Mouse (Mus musculus) stomach, embryonic 14.5 days (tissue): Measurements from ENCODE around the gene Sema3e. TPM values are rescaled to one million over a fixed set of nuclear protein-coding genes. Genes with fewer than 3 reads are reported as not detected.

Experiments used
- ATAC-seq: fragments of 200-750 bp; cut with Nextera tagmentation; 2 replicates; pipeline ENCODE4 v1.8.0; 2017; ENCODE audit warnings: low read depth, moderate TSS enrichment; ENCODE audit not compliant: insufficient number of reproducible peaks, insufficient read depth, low FRiP score
- H3K27ac ChIP-seq: fragments of 300-500 bp; sonication (generic); 2 replicates; pipeline ENCODE4 v1.5.1; 2014; ENCODE audit warnings: mild to moderate bottlenecking, low read length, moderate library complexity, mixed read lengths
- H3K27me3 ChIP-seq: fragments of 300-500 bp; sonication (generic); 2 replicates; pipeline ENCODE4 v1.6.1; 2014; ENCODE audit warnings: low read length, control low read depth, mixed read lengths; ENCODE audit not compliant: control insufficient read depth, insufficient read depth
- H3K36me3 ChIP-seq: fragments of 300-500 bp; sonication (generic); 2 replicates; pipeline ENCODE4 v1.6.1; 2014; ENCODE audit warnings: mild to moderate bottlenecking, control low read depth, low read length, moderate library complexity, mixed read lengths; ENCODE audit not compliant: control insufficient read depth, insufficient read depth
- H3K4me1 ChIP-seq: fragments of 300-500 bp; sonication (generic); 2 replicates; pipeline ENCODE4 v1.6.1; 2014; ENCODE audit warnings: low read length, control low read depth, mixed read lengths; ENCODE audit not compliant: control insufficient read depth, insufficient read depth
- H3K4me2 ChIP-seq: fragments of 300-500 bp; sonication (generic); replicated peaks from 2 replicates; pipeline ENCODE4 v1.6.1; 2014; ENCODE audit warnings: low read depth, low read length, control low read depth
- H3K4me3 ChIP-seq: fragments of 300-500 bp; sonication (generic); 2 replicates; pipeline ENCODE4 v1.5.1; 2014; ENCODE audit warnings: low read depth, low read length, control low read depth
- H3K9ac ChIP-seq: fragments of 300-500 bp; sonication (generic); replicated peaks from 2 replicates; pipeline ENCODE4 v1.6.1; 2014; ENCODE audit warnings: low read depth, mild to moderate bottlenecking, control low read depth, low read length, moderate library complexity, mixed read lengths
- H3K9me3 ChIP-seq: fragments of 300-500 bp; sonication (generic); 2 replicates; pipeline ENCODE4 v1.6.1; 2016; ENCODE audit warnings: low read depth, low read length, control low read depth; ENCODE audit not compliant: control insufficient read depth
- WGBS: fragments of 180-500 bp; shearing (Covaris S2); extraction: QIAGEN DNeasy Blood & Tissue Kit; methylation state at CpG from one replicate; pipeline ENCODE4 v1.1.7; 2014; 5-methylcytosine and 5-hydroxymethylcytosine counted together
- polyA plus RNA-seq: library from polyadenylated mRNA; unstranded; fragments of >200 nt; fragmentation: Nextera tagmentation; extraction: Ambion mirVana; gene quantifications from 2 replicates; pipeline ENCODE4 v1.2.1, GENCODE M21; 2014

The Sema3e gene
- polyA plus RNA-seq, 1 experiment from 2014 or later, result 3.0 TPM

DNA sequence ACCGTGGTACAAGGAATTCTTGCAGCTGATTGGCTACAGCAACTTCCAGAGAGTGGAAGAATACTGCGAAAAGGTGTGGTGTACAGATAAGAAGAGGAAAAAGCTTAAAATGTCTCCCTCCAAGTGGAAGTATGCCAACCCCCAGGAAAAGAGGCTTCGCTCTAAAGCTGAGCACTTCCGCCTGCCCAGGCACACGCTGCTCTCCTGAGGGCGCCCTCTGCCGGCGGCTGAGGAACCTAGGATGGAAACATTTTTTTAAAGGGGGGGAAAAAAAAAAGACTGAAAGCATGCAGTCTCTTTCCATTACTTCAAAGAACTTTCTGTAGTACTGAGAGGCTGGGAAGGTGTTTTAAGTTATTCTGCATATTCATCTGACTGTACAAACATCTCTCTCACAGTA, 227.5 kb downstream of the Sema3e start:
- 45% methylated on average over 8 of the region's 8 CpGs for WGBS
- H3K4me2 ChIP-seq, result no peak overlapping the region

DNA sequence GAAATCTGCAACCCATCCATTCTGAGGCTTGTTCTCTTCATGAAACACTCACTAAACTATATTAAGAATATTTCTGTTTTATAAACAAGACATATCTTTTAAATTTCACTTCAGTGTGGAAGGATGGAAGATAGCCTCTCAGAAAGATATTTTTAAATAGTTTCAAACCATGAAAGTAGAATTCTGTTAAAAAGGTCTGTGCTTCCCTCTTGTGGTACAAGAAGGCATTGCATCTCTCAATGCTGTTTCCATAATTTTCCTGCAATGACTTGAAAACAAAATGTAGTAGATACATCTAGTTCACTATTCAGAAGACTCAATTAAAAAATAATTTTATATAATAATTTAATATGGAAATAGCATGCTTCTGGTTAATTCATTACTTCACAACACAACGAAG, 228.3 kb downstream of the Sema3e start:
- Histone ChIP-seq H3K9me3 (no peaks in the 10 kb centered on the region), H3K36me3 (no peaks in the 10 kb centered on the region), H3K4me3 (no peak overlapping the region), H3K27me3 (no peaks in the 10 kb centered on the region), H3K4me2 (no peak overlapping the region), H3K4me1 (no peaks in the 10 kb centered on the region), H3K9ac (no peak overlapping the region), H3K27ac (no peak overlapping the region)
- 76% methylated on average over 1 of the region's 1 CpGs for WGBS
- ATAC-seq, result no peak

More for the DNA sequence above, 227.5 kb downstream of the Sema3e start:
- H3K4me1 ChIP-seq, result no peaks in the 10 kb centered on the region
- no peaks in the 10 kb centered on the region for H3K27me3 ChIP-seq
- no peaks in the 10 kb centered on the region for H3K36me3 ChIP-seq
- H3K27ac ChIP-seq, result no peak overlapping the region
- no peak for ATAC-seq
- no peak overlapping the region for H3K4me3 ChIP-seq
- no peak overlapping the region for H3K9ac ChIP-seq
- no peaks in the 10 kb centered on the region for H3K9me3 ChIP-seq

- Histone ChIP-seq H3K9me3 (no peaks in the 10 kb centered on the region), H3K4me1 (no peaks in the 10 kb centered on the region), H3K36me3 (no peaks in the 10 kb centered on the region), H3K27me3 (no peaks in the 10 kb centered on the region), H3K4me2 (no peak overlapping the region), H3K27ac (no peak overlapping the region), H3K4me3 (no peak overlapping the region), H3K9ac (no peak overlapping the region)
- ATAC-seq, result no peak
- WGBS, result 95% methylated on average over 4 of the region's 4 CpGs
These were observed 235.1 kb downstream of the Sema3e start for GRCm38 (mm10) chr5:14260156-14260555.

- no peak overlapping the region for H3K27ac ChIP-seq
- no peak overlapping the region for H3K9ac ChIP-seq
- H3K4me3 ChIP-seq, result no peak overlapping the region
- no peaks in the 10 kb centered on the region for H3K27me3 ChIP-seq
- H3K36me3 ChIP-seq, result no peaks in the 10 kb centered on the region
- no peaks in the 10 kb centered on the region for H3K9me3 ChIP-seq
- ATAC-seq, result no peak
- H3K4me1 ChIP-seq, result no peaks in the 10 kb centered on the region
- WGBS, result 76% methylated on average over 2 of the region's 2 CpGs
- no peak overlapping the region for H3K4me2 ChIP-seq
These were observed 242.3 kb downstream of the Sema3e start for GRCm38 (mm10) chr5:14267400-14267799.

Other genes with a start within 250 kb of the Sema3e start
- gene Speer3, start 233.7 kb upstream of the Sema3e start, polyA plus RNA-seq, result not detected in 2 replicates